Mouse (Mus musculus) liver, embryonic 14.5 days (tissue): ENCODE measurements around the gene Ankrd1.

ENCODE experiments used
- CTCF ChIP-seq: IDR thresholded peaks from 2 replicates; pipeline ENCODE4 v1.5.1; 2016; ENCODE audit warnings: antibody characterized with exemption, low read depth, control low read depth
- EP300 ChIP-seq: IDR thresholded peaks from 2 replicates; pipeline ENCODE4 v1.6.1; 2016; ENCODE audit warnings: antibody characterized with exemption, low read depth

DNA sequence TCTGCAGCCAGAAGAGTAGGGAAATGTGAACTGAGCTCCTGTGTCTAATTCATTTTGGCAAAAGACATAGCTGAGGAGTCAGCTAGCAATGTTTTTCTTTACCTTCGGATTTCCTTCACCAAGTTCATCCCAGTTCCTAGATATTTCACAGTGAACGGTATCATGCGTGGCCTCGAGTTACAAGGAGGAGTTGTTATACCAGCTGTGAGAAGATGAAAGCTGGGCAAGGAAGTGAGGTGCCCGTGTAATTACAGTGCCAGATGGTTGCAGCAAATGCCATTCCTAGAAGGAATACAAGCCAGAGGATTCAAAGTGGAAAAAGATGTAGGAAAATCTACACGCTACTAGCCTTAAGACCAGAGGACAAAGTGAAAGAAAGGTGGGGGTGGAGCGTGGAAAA lies 21.0 kb downstream of the Ankrd1 start:
- TF ChIP-seq CTCF, result no peak
- no peak for TF ChIP-seq EP300
